Mouse (Mus musculus) lung, postnatal 0 days (tissue): ENCODE data around the gene Snta1. TPM values are rescaled to one million over a fixed set of nuclear protein-coding genes. Genes with fewer than 3 reads are reported as not detected.

Source experiments
- ATAC-seq: fragments of 200-750 bp; cut with Nextera tagmentation; 2 replicates; pipeline ENCODE4 v1.8.0; 2017; ENCODE audit warnings: moderate library complexity
- DNase-seq: peaks from one replicate; pipeline ENCODE4 v3.0.0-alpha.2; 2016; ENCODE audit warnings: low spot score
- H3K27ac ChIP-seq: fragments of 300-500 bp; sonication (generic); 2 replicates; pipeline ENCODE4 v1.5.1; 2014; ENCODE audit warnings: antibody characterized with exemption, mild to moderate bottlenecking, low read length, mixed read lengths
- H3K27me3 ChIP-seq: fragments of 300-500 bp; sonication (generic); replicated peaks from 2 replicates; pipeline ENCODE4 v1.6.1; 2014; ENCODE audit warnings: low read length, mixed read lengths; ENCODE audit not compliant: insufficient read depth
- H3K36me3 ChIP-seq: fragments of 300-500 bp; sonication (generic); 2 replicates; pipeline ENCODE4 v1.6.1; 2014; ENCODE audit warnings: low read length, mixed read lengths; ENCODE audit not compliant: insufficient read depth
- H3K4me1 ChIP-seq: fragments of 300-500 bp; sonication (generic); 2 replicates; pipeline ENCODE4 v1.6.1; 2014; ENCODE audit warnings: antibody characterized with exemption, low read depth, low read length, mixed read lengths; ENCODE audit not compliant: insufficient read depth
- H3K4me2 ChIP-seq: fragments of 300-500 bp; sonication (generic); replicated peaks from 2 replicates; pipeline ENCODE4 v1.6.1; 2014; ENCODE audit warnings: low read depth, mild to moderate bottlenecking, low read length, moderate library complexity, mixed read lengths
- H3K4me3 ChIP-seq: fragments of 300-500 bp; sonication (generic); 2 replicates; pipeline ENCODE4 v1.5.1; 2014; ENCODE audit warnings: low read depth, low read length
- H3K9ac ChIP-seq: fragments of 300-500 bp; sonication (generic); replicated peaks from 2 replicates; pipeline ENCODE4 v1.6.1; 2014; ENCODE audit warnings: low read depth, mild to moderate bottlenecking
- H3K9me3 ChIP-seq: fragments of 300-500 bp; sonication (generic); 2 replicates; pipeline ENCODE4 v1.6.1; 2016; ENCODE audit warnings: low read length, mixed read lengths
- CTCF ChIP-seq: IDR thresholded peaks from 2 replicates; pipeline ENCODE4 v1.5.1; 2016; ENCODE audit warnings: antibody characterized with exemption, mild to moderate bottlenecking
- EP300 ChIP-seq: IDR thresholded peaks from 2 replicates; pipeline ENCODE4 v1.6.1; 2016; ENCODE audit warnings: antibody characterized with exemption, mild to moderate bottlenecking, control low read depth
- WGBS: fragments of 180-500 bp; shearing (Covaris S2); extraction: QIAGEN DNeasy Blood & Tissue Kit; methylation state at CpG from one replicate; pipeline ENCODE4 v1.1.7; 2014; 5-methylcytosine and 5-hydroxymethylcytosine counted together
- polyA plus RNA-seq: library from polyadenylated mRNA; unstranded; fragments of >200 nt; fragmentation: Nextera tagmentation; extraction: Ambion mirVana; gene quantifications from 2 replicates; pipeline ENCODE4 v1.2.1, GENCODE M21; 2015

The Snta1 gene
- polyA plus RNA-seq, 1 experiment from 2014 or later, result 8.0 TPM

GRCm38 (mm10) chr2:154401976-154402375, 5.9 kb downstream of the Snta1 start:
- ATAC-seq, result no peak

GRCm38 (mm10) chr2:154399325-154399724, 8.6 kb downstream of the Snta1 start:
- no peak overlapping the region for H3K4me2 ChIP-seq
- H3K4me1 ChIP-seq, result peaks cover 7% of the 10 kb centered on the region; the same call in 1 of the 2 replicates
- whole genome bisulfite sequencing, result 80% methylated on average over 2 of the region's 2 CpGs
- H3K36me3 ChIP-seq, result no peaks in the 10 kb centered on the region
- TF ChIP-seq CTCF (no peak), EP300 (no peak)
- H3K9me3 ChIP-seq, result no peaks in the 10 kb centered on the region
- ATAC-seq (no peak), DNase-seq (no peak)
- H3K9ac ChIP-seq, result no peak overlapping the region
- no peak overlapping the region for H3K27ac ChIP-seq
- no peaks in the 10 kb centered on the region for H3K27me3 ChIP-seq
- no peak overlapping the region for H3K4me3 ChIP-seq

More at GRCm38 (mm10) chr2:154401976-154402375, 5.9 kb downstream of the Snta1 start:
- H3K27ac ChIP-seq, result no peak overlapping the region
- H3K4me1 ChIP-seq, result peaks cover 7% of the 10 kb centered on the region; the same call in 1 of the 2 replicates
- TF ChIP-seq CTCF (no peak), EP300 (no peak)
- DNase-seq, result no peak
- no peaks in the 10 kb centered on the region for H3K27me3 ChIP-seq
- H3K4me2 ChIP-seq, result no peak overlapping the region
- H3K9ac ChIP-seq, result no peak overlapping the region
- no peaks in the 10 kb centered on the region for H3K9me3 ChIP-seq
- no peak overlapping the region for H3K4me3 ChIP-seq
- no peaks in the 10 kb centered on the region for H3K36me3 ChIP-seq
- WGBS, result 27% methylated on average over 1 of the region's 1 CpGs

- 77% methylated on average over 7 of the region's 7 CpGs for WGBS
- TF ChIP-seq EP300, result no peak
- TF ChIP-seq CTCF, result no peak
- Histone ChIP-seq H3K9me3 (no peaks in the 10 kb centered on the region), H3K36me3 (no peaks in the 10 kb centered on the region), H3K27ac (no peak overlapping the region), H3K27me3 (no peaks in the 10 kb centered on the region), H3K4me1 (peaks cover 7% of the 10 kb centered on the region; the same call in 1 of the 2 replicates), H3K4me3 (no peak overlapping the region), H3K9ac (no peak overlapping the region), H3K4me2 (no peak overlapping the region)
- DNase-seq, result no peak
- ATAC-seq, result no peak
Measured at GRCm38 (mm10) chr2:154398267-154398666, 9.6 kb downstream of the Snta1 start.

- DNase-seq (no peak), ATAC-seq (no peak)
- Histone ChIP-seq H3K27me3 (no peaks in the 10 kb centered on the region), H3K27ac (no peak overlapping the region), H3K4me1 (no peaks in the 10 kb centered on the region), H3K9me3 (no peaks in the 10 kb centered on the region), H3K9ac (no peak overlapping the region), H3K36me3 (no peaks in the 10 kb centered on the region), H3K4me3 (no peak overlapping the region), H3K4me2 (no peak overlapping the region)
- 73% methylated on average over 2 of the region's 2 CpGs for WGBS
- TF ChIP-seq CTCF (no peak), EP300 (no peak)
Measured at GRCm38 (mm10) chr2:154396529-154396928, 11.4 kb downstream of the Snta1 start.

GRCm38 (mm10) chr2:154394602-154395001, 13.3 kb downstream of the Snta1 start:
- Histone ChIP-seq H3K9ac (no peak overlapping the region), H3K4me2 (no peak overlapping the region), H3K36me3 (no peaks in the 10 kb centered on the region), H3K4me1 (peaks cover 10% of the 10 kb centered on the region; the same call in 1 of the 2 replicates), H3K9me3 (no peaks in the 10 kb centered on the region), H3K27ac (no peak overlapping the region), H3K27me3 (no peaks in the 10 kb centered on the region), H3K4me3 (no peak overlapping the region)
- TF ChIP-seq CTCF (no peak), EP300 (no peak)
- WGBS, result 75% methylated on average over 3 of the region's 3 CpGs
- ATAC-seq (no peak), DNase-seq (no peak)

GRCm38 (mm10) chr2:154390180-154390964, 17.5 kb downstream of the Snta1 start:
- no peak overlapping the region for H3K4me2 ChIP-seq
- H3K4me1 ChIP-seq, result peaks cover 10% of the 10 kb centered on the region; the same call in 1 of the 2 replicates
- no peak overlapping the region for H3K4me3 ChIP-seq
- H3K36me3 ChIP-seq, result no peaks in the 10 kb centered on the region
- ATAC-seq (peak; percentile 90), DNase-seq (peak; percentile 89)
- WGBS, result 46% methylated on average over 11 of the region's 11 CpGs
- H3K27ac ChIP-seq, result peak overlapping the region; percentile 76
- no peaks in the 10 kb centered on the region for H3K9me3 ChIP-seq
- TF ChIP-seq EP300 (peak; percentile 56), CTCF (no peak)
- no peaks in the 10 kb centered on the region for H3K27me3 ChIP-seq
- H3K9ac ChIP-seq, result no peak overlapping the region
